ENCODE assay signal across 7 mouse cellular contexts in genomic region chr3:52443856-52444255, GRCm38 (mm10).
DNase-seq lines count a peak whose midpoint lies in the region.

No protein-coding gene starts in this region.

- DNase-seq in right cerebral cortex, postnatal 10 days (ENCODE audit: low spot score in 2 of 2) = peak; percentile 27 to 30
- DNase-seq in right cerebral cortex, postnatal 4 days = no peak
- peak; percentile 42 for DNase-seq in cerebellum, adult 11 months
- peak; percentile 79 for DNase-seq in gastrocnemius, postnatal 25 days
- DNase-seq in kidney, adult 9 months = peak; percentile 30
- DNase-seq in monocyte, adult 2 months (ENCODE audit: low read depth in 1 of 2, low spot score in 2 of 2) = peak; percentile 14 to 38
- DNase-seq in frontal cortex, postnatal 36 days (ENCODE audit: low spot score in 2 of 2) = no peak

Comparison
In these comparisons a context has a peak if more than half of its experiments do, and no peak if none do; other contexts are left out.
1. DNase-seq: peak in right cerebral cortex, postnatal 10 days (2 of 2), cerebellum, adult 11 months (single experiment), gastrocnemius, postnatal 25 days (single experiment), kidney, adult 9 months (single experiment) and monocyte, adult 2 months (2 of 2); none in right cerebral cortex, postnatal 4 days (single experiment) and frontal cortex, postnatal 36 days (0 of 2).